Mouse (Mus musculus): Measurements from ENCODE around the gene Aplp2. TPM values are rescaled to one million over a fixed set of nuclear protein-coding genes. Genes with fewer than 3 reads are reported as not detected.

The Aplp2 gene
- polyA plus RNA-seq, 1 experiment, result 47.3 TPM

GRCm38 (mm10) chr9:31122464-31123030 lies 89.1 kb downstream of the Aplp2 start:
- H3K4me3 ChIP-seq (ENCODE audit: insufficient read depth, poor library complexity, severe bottlenecking), result no peak overlapping the region
- no peak overlapping the region for H3ac ChIP-seq (ENCODE audit: control insufficient read depth, insufficient read length, low read depth)
- H3K36me3 ChIP-seq (ENCODE audit: control insufficient read depth, insufficient read depth), result no peaks in the 10 kb centered on the region
- TF ChIP-seq FOSL1 (IDR thresholded peaks at IDR 0.05; ENCODE audit: insufficient read depth, low read length, poor library complexity, severe bottlenecking) (no peak), CEBPB (IDR thresholded peaks at IDR 0.05; ENCODE audit: low read depth) (no peak), MAX (IDR thresholded peaks at IDR 0.05) (no peak), MYOG (IDR thresholded peaks at IDR 0.05; ENCODE audit: control insufficient read depth, extremely low read depth, insufficient read length) (no peak), CTCF (IDR thresholded peaks at IDR 0.05; ENCODE audit: control insufficient read depth, insufficient read depth, insufficient read length) (no peak), MYOD1 (IDR thresholded peaks at IDR 0.05; ENCODE audit: control insufficient read depth, insufficient read length, low read depth) (no peak), USF1 (IDR thresholded peaks at IDR 0.05; ENCODE audit: low read depth) (no peak)
- H3K79me2 ChIP-seq (ENCODE audit: control insufficient read depth, insufficient read depth), result no peaks in the 10 kb centered on the region
- peaks cover 5% of the 10 kb centered on the region for H3K27me3 ChIP-seq (ENCODE audit: control insufficient read depth, insufficient read depth, insufficient read length)
- no peaks in the 10 kb centered on the region for H3K79me3 ChIP-seq (ENCODE audit: low read depth)

- no peak overlapping the region for H3ac ChIP-seq (ENCODE audit: control insufficient read depth, insufficient read length, low read depth)
- TF ChIP-seq MYOG (IDR thresholded peaks at IDR 0.05; ENCODE audit: control insufficient read depth, extremely low read depth, insufficient read length) (no peak), CTCF (IDR thresholded peaks at IDR 0.05; ENCODE audit: control insufficient read depth, insufficient read depth, insufficient read length) (no peak), MYOD1 (IDR thresholded peaks at IDR 0.05; ENCODE audit: control insufficient read depth, insufficient read length, low read depth) (no peak), USF1 (IDR thresholded peaks at IDR 0.05; ENCODE audit: low read depth) (no peak), MAX (IDR thresholded peaks at IDR 0.05) (no peak), FOSL1 (IDR thresholded peaks at IDR 0.05; ENCODE audit: insufficient read depth, low read length, poor library complexity, severe bottlenecking) (no peak)
- no peaks in the 10 kb centered on the region for H3K36me3 ChIP-seq (ENCODE audit: control insufficient read depth, insufficient read depth)
- H3K4me3 ChIP-seq (ENCODE audit: insufficient read depth, poor library complexity, severe bottlenecking), result no peak overlapping the region
- H3K79me3 ChIP-seq (ENCODE audit: low read depth), result no peaks in the 10 kb centered on the region
- H3K27me3 ChIP-seq (ENCODE audit: control insufficient read depth, insufficient read depth, insufficient read length), result peaks cover 5% of the 10 kb centered on the region
- no peaks in the 10 kb centered on the region for H3K79me2 ChIP-seq (ENCODE audit: control insufficient read depth, insufficient read depth)
These were observed 91.1 kb downstream of the Aplp2 start for GRCm38 (mm10) chr9:31120533-31120915.

- Histone ChIP-seq H3K27me3 (ENCODE audit: control insufficient read depth, insufficient read depth, insufficient read length) (peaks cover 5% of the 10 kb centered on the region), H3ac (ENCODE audit: control insufficient read depth, insufficient read length, low read depth) (no peak overlapping the region), H3K4me3 (ENCODE audit: insufficient read depth, poor library complexity, severe bottlenecking) (no peak overlapping the region), H3K79me2 (ENCODE audit: control insufficient read depth, insufficient read depth) (no peaks in the 10 kb centered on the region), H3K36me3 (ENCODE audit: control insufficient read depth, insufficient read depth) (no peaks in the 10 kb centered on the region), H3K79me3 (ENCODE audit: low read depth) (no peaks in the 10 kb centered on the region)
- no peak for TF ChIP-seq MYOD1 (IDR thresholded peaks at IDR 0.05; ENCODE audit: control insufficient read depth, insufficient read length, low read depth)
- no peak for TF ChIP-seq CTCF (IDR thresholded peaks at IDR 0.05; ENCODE audit: control insufficient read depth, insufficient read depth, insufficient read length)
- no peak for TF ChIP-seq MYOG (IDR thresholded peaks at IDR 0.05; ENCODE audit: control insufficient read depth, extremely low read depth, insufficient read length)
- TF ChIP-seq USF1 (IDR thresholded peaks at IDR 0.05; ENCODE audit: low read depth), result no peak
- TF ChIP-seq CEBPB (IDR thresholded peaks at IDR 0.05; ENCODE audit: low read depth), result no peak
- TF ChIP-seq MAX (IDR thresholded peaks at IDR 0.05), result no peak
- no peak for TF ChIP-seq FOSL1 (IDR thresholded peaks at IDR 0.05; ENCODE audit: insufficient read depth, low read length, poor library complexity, severe bottlenecking)
These were observed 91.6 kb downstream of the Aplp2 start for GRCm38 (mm10) chr9:31119882-31120532.

- H3K79me2 ChIP-seq (ENCODE audit: control insufficient read depth, insufficient read depth), result no peaks in the 10 kb centered on the region
- H3K79me3 ChIP-seq (ENCODE audit: low read depth), result no peaks in the 10 kb centered on the region
- TF ChIP-seq CTCF (IDR thresholded peaks at IDR 0.05; ENCODE audit: control insufficient read depth, insufficient read depth, insufficient read length), result no peak
- TF ChIP-seq CEBPB (IDR thresholded peaks at IDR 0.05; ENCODE audit: low read depth), result no peak
- no peak for TF ChIP-seq MYOG (IDR thresholded peaks at IDR 0.05; ENCODE audit: control insufficient read depth, extremely low read depth, insufficient read length)
- no peak for TF ChIP-seq FOSL1 (IDR thresholded peaks at IDR 0.05; ENCODE audit: insufficient read depth, low read length, poor library complexity, severe bottlenecking)
- TF ChIP-seq MAX (IDR thresholded peaks at IDR 0.05), result no peak
- no peak for TF ChIP-seq USF1 (IDR thresholded peaks at IDR 0.05; ENCODE audit: low read depth)
- TF ChIP-seq MYOD1 (IDR thresholded peaks at IDR 0.05; ENCODE audit: control insufficient read depth, insufficient read length, low read depth), result no peak
- H3K27me3 ChIP-seq (ENCODE audit: control insufficient read depth, insufficient read depth, insufficient read length), result peaks cover 5% of the 10 kb centered on the region
- no peaks in the 10 kb centered on the region for H3K36me3 ChIP-seq (ENCODE audit: control insufficient read depth, insufficient read depth)
- no peak overlapping the region for H3K4me3 ChIP-seq (ENCODE audit: insufficient read depth, poor library complexity, severe bottlenecking)
- no peak overlapping the region for H3ac ChIP-seq (ENCODE audit: control insufficient read depth, insufficient read length, low read depth)
These were observed 92.2 kb downstream of the Aplp2 start for GRCm38 (mm10) chr9:31119405-31119804.

GRCm38 (mm10) chr9:31118520-31119298 lies 92.9 kb downstream of the Aplp2 start:
- H3K27me3 ChIP-seq (ENCODE audit: control insufficient read depth, insufficient read depth, insufficient read length), result peaks cover 3% of the 10 kb centered on the region
- TF ChIP-seq MYOD1 (IDR thresholded peaks at IDR 0.05; ENCODE audit: control insufficient read depth, insufficient read length, low read depth) (peak; percentile 46), FOSL1 (IDR thresholded peaks at IDR 0.05; ENCODE audit: insufficient read depth, low read length, poor library complexity, severe bottlenecking) (no peak)
- no peaks in the 10 kb centered on the region for H3K36me3 ChIP-seq (ENCODE audit: control insufficient read depth, insufficient read depth)
- H3K79me2 ChIP-seq (ENCODE audit: control insufficient read depth, insufficient read depth), result no peaks in the 10 kb centered on the region
- no peak overlapping the region for H3K4me3 ChIP-seq (ENCODE audit: insufficient read depth, poor library complexity, severe bottlenecking)
- H3ac ChIP-seq (ENCODE audit: control insufficient read depth, insufficient read length, low read depth), result no peak overlapping the region
- no peaks in the 10 kb centered on the region for H3K79me3 ChIP-seq (ENCODE audit: low read depth)

Data from C2C12 (cell line).